Mouse (Mus musculus) 3134 (cell line): ENCODE data around the gene Ddhd1.
"Not testable (repeated sequence)": the region's sequence is repeated elsewhere in the genome, so short reads cannot be mapped to it uniquely, and the experiment has no call there.

Experiments used
- DNase-seq: peaks from one replicate; pipeline ENCODE4 v3.0.0-alpha.2; 2011; ENCODE audit warnings: low spot score; ENCODE audit not compliant: insufficient read length; ENCODE audit errors: extremely low read depth

Gene Ddhd1

DNA sequence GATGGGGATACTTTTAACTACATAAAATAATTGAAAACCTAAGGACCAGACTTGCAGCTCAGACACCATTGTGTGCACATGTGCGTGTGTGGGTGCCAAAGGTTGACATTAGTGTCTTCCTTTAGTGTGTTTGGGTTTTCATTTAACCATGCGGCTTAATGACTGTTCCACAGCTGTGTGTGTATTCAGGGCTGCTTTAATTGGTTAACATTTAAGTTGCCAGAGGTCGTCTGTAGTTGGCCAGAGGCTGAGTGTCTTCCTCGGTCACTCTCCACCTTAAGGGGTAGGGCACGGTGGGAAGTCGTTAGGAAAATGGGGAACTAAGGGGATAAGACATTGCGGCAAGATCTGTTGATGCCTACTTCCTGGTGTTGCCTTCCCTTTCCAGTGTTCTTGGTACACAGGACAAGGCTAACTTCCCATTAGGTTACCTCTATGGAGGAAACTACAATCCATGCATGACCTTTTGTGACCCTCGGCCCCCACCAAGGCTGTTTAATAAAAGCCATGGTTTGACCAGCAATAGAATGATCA is 74.4 kb downstream of the Ddhd1 start:
- no peak for DNase-seq

DNA sequence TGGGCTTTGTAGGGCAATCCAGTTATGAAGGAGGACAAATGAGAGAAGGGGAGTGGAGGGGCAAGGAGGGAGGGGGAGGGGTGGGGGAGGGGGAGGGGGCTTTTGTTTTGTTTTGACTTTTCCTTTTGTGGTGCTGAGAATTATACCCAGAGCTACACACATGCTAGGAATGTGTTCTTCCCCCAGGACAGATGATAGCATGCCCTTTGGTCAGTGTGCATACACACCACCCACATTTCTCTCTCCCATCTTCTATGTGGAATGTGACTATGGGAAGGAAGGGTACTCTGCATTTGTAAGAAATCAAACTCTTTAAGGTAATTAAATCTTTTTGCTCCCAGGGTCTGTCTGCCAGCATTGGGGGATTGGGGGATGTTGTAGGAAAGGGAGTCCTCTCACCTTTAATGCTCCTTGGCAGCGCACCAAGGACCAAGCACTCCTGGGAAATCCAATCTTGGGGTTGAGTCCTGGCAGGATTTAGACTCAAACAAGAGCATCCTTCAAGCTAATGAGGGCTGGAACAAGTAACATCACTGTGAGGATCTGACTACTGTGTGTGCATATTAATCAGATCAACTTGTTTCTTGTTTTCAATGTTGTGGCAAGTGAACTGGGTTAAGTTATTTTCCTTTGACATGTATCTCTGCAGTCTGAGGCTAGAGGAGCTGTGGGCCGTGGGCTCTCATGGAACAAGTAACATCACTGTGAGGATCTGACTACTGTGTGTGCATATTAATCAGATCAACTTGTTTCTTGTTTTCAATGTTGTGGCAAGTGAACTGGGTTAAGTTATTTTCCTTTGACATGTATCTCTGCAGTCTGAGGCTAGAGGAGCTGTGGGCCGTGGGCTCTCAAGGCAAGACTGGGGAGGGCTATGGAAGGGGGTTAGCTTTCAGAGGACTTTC is 76.8 kb downstream of the Ddhd1 start:
- not testable (repeated sequence) for DNase-seq

DNA sequence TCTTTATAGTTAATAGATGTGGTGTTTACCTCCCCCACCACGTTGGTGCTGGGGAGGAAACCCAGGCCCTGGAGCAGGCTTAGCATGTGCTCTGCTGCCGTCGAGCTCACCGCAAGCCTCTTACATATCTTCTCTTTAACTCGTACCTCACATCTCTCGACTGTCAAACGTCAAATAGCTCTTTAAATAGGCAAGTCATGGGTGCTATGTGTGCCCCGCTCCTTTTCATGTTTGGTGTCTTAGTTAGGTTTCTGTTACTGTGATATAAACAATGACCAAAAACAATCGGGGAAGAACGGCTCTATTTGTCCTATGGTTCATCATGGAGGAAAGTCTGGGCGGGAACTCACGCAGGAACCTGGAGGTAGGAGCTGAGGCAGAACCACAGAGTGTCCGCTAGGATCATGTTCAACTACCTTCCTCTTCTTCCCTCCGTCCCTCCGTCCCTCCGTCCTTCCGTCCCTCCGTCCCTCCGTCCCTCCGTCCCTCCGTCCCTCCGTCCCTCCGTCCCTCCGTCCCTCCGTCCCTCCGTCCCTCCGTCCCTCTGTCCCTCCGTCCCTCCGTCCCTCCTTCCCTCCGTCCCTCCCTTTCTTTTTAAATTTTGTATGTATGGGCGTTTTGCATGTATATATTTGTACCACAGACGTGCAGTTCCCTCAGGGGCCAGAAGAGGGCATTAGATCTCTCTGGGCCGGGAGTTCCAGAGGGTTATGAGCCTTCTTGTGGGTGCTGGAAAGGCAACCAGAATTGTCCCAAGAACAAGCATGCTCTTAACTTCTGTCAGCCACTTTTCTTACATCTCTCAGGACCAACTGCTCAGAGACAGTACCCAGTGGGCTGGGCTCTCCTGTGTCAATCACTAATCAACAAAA is 91.6 kb downstream of the Ddhd1 start:
- DNase-seq, result peak; percentile 39

DNA sequence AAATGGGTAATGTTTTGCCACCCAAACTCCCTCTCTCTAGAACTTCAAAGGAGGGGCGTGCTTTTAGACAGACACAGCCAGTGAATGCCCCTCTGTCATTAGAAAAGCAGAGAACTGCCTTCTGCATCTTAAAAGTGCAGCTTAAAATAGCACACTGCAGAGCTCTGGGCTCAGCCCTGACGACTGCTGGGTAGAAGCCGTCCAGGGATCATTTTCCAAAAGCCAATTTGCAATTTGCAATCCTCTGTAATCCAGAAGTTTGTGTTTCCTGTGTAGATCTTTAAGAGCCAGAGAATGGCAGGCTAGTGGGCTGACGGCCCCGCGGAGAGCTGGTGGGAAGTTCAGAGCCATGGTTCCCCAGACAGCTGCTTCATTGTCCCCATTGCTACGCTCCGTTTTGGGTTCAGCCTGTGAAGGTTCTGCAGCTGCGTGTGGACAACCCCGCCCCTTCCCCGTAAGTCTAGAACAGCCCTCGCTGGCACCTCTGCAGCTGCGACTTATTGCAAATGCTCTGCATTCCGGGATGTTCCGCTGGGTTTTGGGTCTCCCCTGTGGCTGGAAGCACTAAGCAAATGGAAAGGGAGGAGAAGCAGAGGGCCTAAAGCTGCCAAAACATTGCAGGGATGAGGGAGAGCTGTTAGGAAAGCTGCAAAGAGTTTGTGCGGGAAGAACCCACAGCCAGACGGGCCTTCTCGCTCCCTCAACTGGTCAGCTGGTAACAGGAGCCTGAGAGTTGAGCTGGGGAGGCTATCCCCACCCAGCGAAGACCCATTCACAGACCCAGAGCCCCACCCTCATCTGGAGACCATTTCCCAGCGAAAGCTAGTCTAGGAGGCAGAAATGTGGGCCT is 92.5 kb downstream of the Ddhd1 start:
- peak; percentile 59 for DNase-seq

DNA sequence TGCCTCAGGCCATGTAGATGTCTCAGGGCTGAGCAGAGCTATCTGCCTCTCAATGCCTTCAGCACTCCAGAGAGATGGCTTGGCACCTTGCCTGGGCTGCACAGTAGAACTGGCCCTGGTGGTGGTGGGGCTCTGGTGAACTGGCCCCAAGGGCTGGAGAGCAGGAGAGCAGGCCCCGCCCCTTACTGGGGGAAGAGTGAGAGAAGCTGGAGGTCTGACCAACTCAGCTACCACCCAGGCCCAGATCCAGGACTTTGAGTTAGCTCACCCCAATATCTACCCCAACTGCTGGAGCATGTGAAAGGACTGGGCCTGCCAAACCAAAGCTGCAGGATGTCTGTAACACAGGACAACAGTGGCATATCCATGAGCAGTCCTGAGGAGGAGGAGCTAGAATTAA is 94.4 kb downstream of the Ddhd1 start:
- peak; percentile 66 for DNase-seq

DNA sequence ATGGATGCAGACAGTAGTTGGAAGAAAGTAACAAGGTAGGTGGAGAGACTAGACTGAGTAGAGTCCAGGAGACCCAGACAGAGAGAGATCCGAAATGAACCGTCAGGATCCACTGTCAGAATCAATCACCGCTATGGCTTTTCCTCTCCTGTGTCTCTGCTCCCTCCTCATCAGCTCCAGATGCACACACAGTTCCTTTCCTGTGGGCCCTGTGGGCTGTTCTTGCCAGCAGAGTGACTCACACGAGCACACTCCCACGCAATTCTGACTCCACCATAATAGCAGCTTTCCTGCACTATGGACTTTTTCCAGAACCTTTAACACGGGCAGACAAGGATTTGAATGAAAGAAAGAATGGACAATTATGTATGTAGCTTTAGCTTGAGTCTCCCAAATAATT is 96.3 kb downstream of the Ddhd1 start:
- DNase-seq, result peak; percentile 23

DNA sequence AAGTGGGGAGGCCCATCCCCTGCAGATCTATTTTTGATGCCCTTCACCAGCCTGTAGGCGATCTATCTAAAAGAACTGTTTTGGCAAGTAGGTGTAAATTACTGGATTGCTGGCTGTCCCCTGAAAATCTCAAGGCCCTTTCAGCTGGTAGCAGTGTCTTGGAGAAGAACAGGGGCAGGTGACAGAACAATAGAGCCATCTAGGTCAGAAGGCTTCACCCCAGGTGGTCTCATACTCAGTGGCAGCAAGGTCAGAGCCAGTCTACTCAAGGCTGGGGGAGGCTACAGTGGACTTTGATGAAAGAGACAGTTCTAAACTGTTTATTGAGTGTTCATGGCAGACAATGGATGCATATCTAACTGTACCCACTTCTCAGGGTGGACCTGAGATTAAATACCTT is 98.9 kb downstream of the Ddhd1 start:
- no peak for DNase-seq

DNA sequence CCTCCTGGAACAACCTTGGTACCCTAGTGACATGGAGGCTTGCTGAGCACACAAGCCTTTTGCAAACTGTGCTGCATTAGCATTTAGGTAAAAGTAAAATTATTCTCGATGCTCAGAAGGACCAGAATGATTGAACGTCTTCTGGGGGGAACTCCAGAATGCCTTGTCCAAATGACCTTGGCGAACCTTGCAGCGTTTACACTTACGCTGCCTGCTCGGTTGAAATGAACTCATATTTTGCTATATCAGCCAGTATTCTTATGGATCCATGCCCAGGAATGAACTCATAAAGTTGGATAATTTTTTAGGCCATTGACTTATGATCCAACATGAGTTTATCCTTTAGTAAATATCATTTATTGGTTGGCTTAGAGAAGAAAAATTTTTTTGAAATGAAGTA is 103.6 kb downstream of the Ddhd1 start:
- DNase-seq, result no peak

DNA sequence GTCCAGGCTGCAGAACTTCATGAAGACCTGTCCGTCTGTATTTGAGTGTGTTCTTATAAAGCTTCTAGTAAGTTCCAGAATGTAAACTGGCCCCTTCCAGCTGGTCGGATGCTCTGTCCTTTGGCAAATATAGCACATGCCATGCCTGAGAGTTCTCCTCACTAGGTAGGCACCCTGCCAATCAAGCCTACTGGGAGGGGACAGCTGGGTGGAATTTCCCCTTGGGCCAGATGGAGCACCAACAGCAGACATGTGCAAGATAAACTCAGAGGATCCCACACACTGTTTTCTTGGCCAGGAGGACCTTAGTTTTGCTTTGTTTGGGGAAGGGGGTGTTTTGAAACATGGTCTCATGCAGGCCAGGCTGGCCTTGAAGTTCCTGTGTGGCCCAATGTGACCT is 104.1 kb downstream of the Ddhd1 start:
- DNase-seq, result no peak

DNA sequence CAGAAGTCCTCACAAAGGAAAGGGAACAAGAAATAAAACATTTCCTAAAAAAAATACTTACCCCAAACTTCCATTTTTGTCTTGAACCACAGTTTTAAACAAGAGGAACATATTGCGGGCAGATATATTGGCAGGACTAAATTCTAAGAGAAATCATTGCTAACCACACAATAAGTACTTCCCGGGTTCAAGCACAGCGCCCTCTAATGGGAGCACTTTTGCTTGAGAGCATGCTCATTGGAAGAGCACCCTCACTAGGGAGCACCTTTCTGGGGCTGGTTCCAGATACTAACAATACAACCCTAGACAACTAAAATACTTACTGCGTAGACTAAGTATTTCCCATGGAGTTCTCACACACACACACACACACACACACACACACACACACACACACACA is 105.5 kb downstream of the Ddhd1 start:
- no peak for DNase-seq

DNA sequence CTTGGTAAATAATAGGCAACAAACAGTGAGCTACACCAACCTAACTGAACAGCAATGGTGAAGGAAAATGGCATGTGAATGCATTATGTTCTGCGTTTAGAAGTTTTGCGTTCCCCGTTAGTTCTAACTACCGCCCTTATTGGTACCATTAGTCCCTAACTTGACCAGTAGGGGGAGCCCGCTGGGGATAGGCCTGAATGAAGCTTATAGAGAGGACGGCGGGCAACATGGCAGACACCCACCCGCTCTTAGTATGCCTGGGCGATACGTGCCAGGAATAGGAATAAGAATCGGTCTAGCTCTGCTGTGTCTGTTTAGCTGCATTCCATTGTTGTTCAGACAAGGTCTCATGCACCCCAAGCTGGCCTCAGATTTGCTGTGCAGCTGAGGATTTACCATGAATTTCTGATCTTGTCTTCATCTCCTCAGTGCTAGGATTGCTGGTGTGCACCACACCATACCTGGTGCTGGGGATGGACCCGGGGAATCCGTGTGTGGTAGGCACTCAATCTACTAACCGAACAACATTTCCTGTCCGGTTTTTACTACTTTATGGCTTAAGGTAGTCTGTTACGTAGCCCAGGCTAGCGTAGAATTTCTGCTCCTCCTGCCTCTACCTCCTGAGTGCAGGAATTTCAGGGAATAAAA is 106.7 kb downstream of the Ddhd1 start:
- DNase-seq, result no peak

DNA sequence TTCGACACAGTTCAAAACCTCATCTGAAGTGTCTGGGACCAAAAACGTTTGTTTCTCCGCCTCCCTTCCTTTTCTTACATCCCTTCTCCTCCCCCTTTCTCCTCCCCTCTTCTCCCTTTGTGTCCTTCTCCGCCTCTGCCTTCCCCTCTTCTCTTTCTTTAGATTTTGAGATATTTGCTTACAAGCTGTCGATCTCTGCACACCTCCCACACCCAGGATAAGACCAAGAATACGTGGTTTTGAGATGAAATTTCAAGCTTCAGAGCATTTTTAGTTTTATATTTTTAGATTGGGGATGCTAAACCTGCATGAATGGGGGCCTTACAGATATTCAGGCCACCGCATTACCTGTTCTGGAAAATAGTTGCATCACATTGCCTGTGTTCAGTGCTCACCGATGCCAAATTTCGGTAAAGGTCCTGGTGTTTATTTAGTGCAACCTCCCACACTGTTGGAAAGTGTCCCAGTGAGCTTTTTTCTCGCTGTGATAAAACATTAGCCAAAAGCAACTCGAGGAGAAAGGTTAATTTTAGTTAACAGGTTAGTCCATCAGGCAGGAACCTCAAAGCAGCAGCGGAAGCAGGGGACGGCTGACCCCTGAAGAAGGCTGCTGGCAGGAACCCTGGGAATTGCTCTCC is 107.8 kb downstream of the Ddhd1 start:
- no peak for DNase-seq

DNA sequence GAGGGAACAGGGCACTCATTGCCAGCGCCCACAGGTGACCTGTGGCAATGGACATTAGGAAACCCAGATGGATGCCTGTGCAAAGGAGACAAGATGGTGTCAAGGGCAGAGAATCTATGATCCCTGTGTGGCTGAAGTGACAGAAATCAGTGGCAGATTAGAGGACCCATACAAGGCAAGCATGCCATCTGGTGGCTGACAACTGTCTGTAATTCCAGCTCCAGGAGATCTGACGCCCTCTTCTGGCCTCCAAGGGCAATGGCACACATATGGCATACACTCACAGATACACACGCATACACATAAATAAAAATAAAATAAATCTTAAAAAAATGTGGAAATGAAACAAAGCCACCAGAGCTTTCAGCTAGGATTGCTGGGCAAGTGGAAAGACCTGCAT is 109.8 kb downstream of the Ddhd1 start:
- DNase-seq, result no peak

DNA sequence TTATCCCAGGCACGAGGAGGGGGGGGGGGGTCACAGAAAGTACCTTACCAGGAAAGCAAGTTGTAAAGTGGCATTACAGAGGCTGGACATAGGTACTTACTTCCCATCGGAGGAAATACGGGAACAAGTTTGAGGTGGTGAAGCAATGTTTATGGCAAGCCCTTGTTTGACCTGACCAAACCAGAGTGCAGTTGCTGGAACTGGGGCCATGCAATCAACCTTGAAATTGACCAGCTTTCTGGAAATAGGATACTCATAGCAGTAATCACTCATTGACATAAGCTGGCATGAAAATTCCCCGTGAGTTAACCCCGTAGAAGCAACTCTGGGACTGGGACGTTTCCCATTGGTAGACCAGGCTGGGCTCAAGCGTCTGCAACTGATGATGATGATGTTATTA is 113.0 kb downstream of the Ddhd1 start:
- DNase-seq, result no peak

DNA sequence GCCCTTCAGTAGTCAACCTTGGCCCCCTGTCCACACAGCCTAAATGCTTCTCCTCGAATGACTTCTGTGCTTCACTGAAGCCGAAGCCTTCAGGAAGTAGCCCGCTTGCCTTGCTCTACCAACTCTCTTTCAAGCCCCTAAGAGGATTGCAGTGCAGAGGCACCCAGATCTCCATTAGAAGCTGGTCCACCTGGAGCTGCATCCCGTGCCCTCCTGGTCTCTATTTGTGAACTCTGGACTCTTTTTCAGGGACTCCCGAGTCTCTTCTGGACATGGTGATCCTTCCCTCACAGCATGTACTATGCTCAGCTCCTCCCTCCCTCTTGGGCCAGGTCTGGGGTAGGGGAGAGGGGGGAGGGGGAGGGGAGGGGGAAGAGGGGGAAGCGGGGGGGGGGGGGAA is 113.9 kb downstream of the Ddhd1 start:
- DNase-seq, result no peak

DNA sequence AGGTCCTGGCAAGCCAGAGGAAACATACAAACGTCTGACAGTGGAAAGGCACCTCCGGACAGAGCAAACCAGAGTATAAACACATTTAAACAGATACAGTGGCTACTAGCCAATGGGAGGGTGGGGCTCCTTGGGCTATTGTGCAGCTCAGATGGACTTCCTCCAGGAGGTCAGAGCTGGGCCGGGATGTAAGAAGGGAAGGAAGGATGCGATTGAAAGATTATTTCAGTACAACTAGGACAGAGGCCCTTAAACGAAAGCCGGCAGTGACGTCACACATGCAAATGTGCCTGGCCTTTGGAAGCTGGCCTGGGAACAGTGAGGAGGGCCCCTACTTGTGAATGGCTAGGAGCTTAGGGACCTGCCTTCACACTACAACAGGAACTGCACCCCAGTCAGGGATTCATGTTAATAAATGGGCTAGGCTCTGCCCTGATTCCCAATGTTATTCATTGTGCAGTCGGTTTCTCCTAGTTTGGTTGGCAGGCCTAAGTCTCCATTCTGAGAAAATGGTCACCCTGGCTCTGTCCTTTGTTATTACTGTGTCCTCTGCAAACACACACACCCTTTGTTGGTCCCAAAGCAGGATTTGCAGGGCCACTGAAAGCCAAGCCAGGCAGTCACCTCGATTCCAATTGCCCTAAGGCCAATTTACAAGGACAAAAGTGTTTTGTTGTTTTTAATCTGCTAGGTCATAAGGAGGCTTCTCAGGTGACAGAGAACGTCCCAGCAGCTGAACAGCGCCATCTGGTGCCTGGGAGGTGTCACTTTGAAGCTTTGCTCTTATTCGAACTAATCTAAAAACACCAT is 118.1 kb downstream of the Ddhd1 start:
- peak; percentile 62 for DNase-seq
